Mouse (Mus musculus): ENCODE data around the gene Tspoap1.

Gene Tspoap1

DNA sequence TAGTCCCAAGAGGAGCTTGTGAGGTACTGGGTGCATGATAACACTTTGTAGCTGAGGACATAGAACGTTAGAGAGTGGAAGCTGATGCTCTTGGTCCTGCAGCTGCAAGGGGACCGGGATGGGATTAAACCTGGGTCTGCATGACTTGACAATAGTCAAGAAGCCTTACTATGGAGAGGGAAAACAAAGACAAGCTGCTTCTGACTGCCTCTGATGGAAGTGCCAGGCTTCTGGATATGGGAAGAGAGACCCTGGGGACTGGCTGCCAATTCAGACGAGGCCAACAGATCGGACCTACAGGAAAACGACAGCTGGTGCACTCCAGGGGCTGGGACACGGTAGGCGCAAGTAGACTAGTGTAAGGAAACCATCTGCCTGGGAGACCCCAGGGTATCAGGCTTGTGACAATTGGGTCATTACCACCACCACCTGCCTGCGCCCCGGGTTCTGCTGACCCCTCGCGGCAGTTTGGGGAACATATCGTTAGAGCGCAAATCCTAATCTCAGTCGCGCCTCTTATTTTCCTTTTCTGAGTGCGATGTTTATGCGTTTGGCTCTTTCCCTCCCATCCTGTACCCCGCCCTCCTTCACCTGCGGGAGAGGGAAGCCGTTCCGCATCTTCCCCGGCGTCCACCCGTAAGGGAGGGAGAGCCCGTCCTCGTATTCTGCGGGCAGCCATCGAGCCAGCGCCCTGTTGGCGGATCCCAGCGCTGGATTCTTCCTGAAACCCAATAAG, 56.5 kb downstream of the Tspoap1 start:
- peak; percentile 60 to 64 for DNase-seq

DNA sequence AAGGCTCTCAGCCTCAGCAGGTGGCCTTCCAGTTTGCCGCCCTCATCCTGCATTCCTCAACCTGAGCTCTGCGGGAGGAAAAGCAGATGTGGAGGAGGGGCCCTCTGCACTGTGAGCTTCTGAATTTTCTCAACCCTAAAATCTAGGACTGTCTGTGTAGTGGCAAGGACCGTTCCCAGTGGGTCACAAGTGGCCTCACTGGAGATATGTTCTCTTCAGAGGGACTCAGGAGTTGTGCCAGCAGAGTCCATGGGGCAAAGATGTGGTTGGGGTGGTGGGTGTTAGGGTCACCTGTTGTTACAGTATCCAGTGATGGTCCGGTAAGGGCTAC, 57.1 kb downstream of the Tspoap1 start:
- no peak for DNase-seq

DNA sequence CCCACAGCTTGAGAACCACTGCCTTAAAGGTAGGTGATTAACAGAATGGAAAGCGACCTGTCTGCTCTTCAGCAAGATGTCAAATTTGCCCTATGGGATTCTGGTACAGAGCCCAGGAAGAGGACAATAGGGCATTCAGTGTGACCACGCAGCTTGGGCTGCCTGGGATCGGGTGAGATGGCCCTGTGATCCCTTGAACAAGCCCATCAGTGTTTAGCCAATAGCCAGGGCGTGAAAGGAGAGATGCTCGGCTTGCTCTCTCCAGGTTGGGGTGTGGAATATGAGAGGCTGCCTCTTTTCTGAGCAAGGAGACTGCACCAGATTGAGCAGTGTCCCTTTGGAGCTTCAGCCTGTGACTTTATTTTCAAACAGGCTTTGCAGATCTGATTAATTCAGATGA, 61.2 kb downstream of the Tspoap1 start:
- DNase-seq, result no peak

DNA sequence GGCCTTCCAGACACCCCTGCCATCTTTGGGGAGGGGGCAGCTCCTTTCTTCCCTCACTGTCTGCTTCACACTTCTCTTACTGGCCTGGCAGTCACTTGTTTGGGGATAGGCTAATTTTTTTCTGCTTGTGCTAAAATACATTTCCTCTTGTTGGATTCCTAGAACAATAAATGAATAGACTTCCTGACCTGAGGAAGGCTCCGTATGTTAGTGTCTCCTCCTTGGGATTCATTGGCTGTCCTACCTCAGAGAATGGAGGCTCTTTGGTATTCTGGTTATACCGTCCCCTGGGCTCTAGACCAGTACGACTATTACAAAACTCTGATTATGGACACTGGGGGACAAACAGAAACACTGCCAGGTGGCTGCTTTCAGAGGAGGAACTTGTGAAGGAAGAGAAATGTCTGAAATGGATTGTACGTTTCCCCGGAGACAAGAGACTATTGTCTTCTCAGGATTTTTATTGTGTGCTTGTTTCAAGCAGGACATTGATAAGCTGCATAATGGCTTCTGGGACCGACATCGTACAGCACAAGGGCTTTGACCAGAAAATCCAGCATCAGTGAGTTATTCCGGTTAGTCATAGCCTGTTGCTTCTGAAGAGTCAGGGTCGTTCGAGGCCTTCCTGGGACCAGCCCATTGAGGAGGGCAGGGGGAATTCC, 68.0 kb downstream of the Tspoap1 start, which contains the start of gene Lpo:
TSS of gene Lpo (minus strand) at position 51 of the 662 bp plus-strand sequence.
- no peak for DNase-seq

Data from B cell, adult 2 months (primary cell).